Mouse (Mus musculus) heart, postnatal 14 days (tissue): ENCODE data around the gene Npm1. TPM values are rescaled to one million over a fixed set of nuclear protein-coding genes. Genes with fewer than 3 reads are reported as not detected.

Experiments
- DNase-seq, 2 experiments: peaks; one replicate each; pipeline ENCODE4 v3.0.0; 2021 to 2022
- intact Hi-C: fragments of 180-260 bp; cut with DNase I; formaldehyde crosslinking; loops from one replicate; pipeline ENCODE4 v1.15.1; 2025
- total RNA-seq, 2 experiments: library from RNA; stranded (reverse); gene quantifications; 2 replicates each; pipeline ENCODE4 v1.2.3; 2021

Npm1 gene
- total RNA-seq, 2 experiments from 2014 or later: 136 to 152 TPM

- DNase-seq: no peak
- intact Hi-C loops: no loop called here
Measured at GRCm38 (mm10) chr11:33118480-33118879, 44.5 kb downstream of the Npm1 start.

- intact Hi-C loops: no loop called here
- no peak for DNase-seq
Measured at GRCm38 (mm10) chr11:33115796-33116195, 47.2 kb downstream of the Npm1 start.

- intact Hi-C loops: no loop called here
- DNase-seq: no peak
Measured at GRCm38 (mm10) chr11:33112407-33112806, 50.6 kb downstream of the Npm1 start.

- DNase-seq: no peak
- intact Hi-C loops: no loop called here
Measured at GRCm38 (mm10) chr11:33110111-33110510, 52.9 kb downstream of the Npm1 start.

- DNase-seq: no peak
Measured at GRCm38 (mm10) chr11:33107540-33107939, 55.5 kb downstream of the Npm1 start.

GRCm38 (mm10) chr11:33104911-33105316 lies 58.1 kb downstream of the Npm1 start:
- intact Hi-C loops: loop anchor here (5.0 kb wide), 1 partner anchor 148 kb away; no protein-coding TSS in a partner anchor
- no peak for DNase-seq

More at GRCm38 (mm10) chr11:33107540-33107939, 55.5 kb downstream of the Npm1 start:
- intact Hi-C loops: no loop called here

GRCm38 (mm10) chr11:33103291-33103943 lies 59.6 kb downstream of the Npm1 start:
- intact Hi-C loops: loop anchor here (5.0 kb wide), 1 partner anchor 146 kb away; no protein-coding TSS in a partner anchor
- no peak for DNase-seq

Other genes starting within 250 kb of the Npm1 start
- gene Fgf18, start 15.8 kb downstream of the Npm1 start, total RNA-seq: 1 to 10 TPM; 4.1 to 4.9 TPM
- gene Tlx3, start 40.4 kb upstream of the Npm1 start, total RNA-seq: not detected
- gene Gm12117, start 113.5 kb upstream of the Npm1 start, total RNA-seq: not detected